Mouse (Mus musculus): ENCODE measurements around the gene Mgst2.

DNA sequence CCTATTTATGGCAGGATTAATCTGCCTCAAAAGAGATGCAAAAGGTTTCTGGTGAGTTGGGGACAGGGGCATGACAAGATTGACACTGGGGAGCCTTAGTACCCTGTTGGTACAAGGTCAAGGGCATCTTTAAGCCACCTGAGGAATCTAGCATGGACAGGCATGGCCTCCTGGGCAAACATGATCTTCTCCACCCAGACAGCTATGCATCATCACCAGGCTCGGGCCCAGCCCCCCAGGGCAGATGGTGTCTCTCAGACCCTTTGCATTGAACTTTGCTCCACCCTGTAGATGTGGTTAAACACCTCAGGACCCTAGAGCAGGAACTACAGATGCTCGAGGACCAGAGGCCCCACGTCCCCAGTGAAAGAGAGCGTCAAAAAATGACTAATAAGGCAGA is at the start of gene Mgst2:
- no peak for TF ChIP-seq CTCF (conservative IDR thresholded peaks at IDR 0.05 in 1 of 2, IDR thresholded peaks at IDR 0.05 in 1 of 2; ENCODE audit: low read depth in 2 of 2, low read length in 2 of 2)
- no peak for TF ChIP-seq GABPA (IDR thresholded peaks at IDR 0.05; ENCODE audit: insufficient replicate concordance, low read depth, low read length)
